Mouse (Mus musculus) mouse trophoblast stem cell (cell line): ENCODE results near the gene Tecr.

Experiments
- in situ Hi-C, 2 experiments: fragments of 300-500 bp; cut with MseI, MboI; formaldehyde crosslinking; loops; 2 replicates in 1 of 2; 3 replicates in 1 of 2; pipeline ENCODE4 v1.15.1; 2025

The Tecr gene

DNA sequence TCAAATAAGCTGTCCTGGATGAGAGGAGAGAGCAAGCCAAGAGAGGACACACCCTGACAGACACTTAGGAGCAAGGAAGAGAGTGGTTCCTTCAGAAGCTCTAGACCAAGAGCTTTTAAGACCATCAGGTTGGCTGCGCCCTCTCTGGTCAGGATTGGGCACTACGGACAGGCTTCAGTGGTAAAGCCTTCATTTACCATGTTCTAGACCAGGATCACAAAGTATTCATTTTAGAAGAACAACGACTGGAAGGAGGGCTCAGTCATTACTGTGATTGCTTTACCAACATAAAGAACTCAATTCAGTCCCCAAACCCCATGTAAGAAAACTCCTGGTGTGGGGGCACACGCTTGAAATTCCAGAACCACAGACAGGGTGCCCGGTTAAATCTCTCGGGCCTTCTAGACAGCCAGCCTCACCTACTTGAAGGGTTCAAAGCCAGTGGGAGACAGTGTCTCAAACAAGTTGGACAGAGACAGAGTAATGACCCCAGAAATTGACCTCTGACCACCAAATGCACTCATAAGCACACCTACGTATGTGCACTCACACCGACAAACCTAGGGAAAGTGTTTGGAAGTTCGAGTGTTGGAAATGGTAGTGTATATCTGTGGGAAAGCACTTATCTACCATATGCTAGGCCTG lies 41.9 kb downstream of the Tecr start:
- in situ Hi-C loops = no loop called here

- in situ Hi-C loops = no loop called here
These were observed 44.5 kb downstream of the Tecr start for GRCm38 (mm10) chr8:83563246-83563645.

DNA sequence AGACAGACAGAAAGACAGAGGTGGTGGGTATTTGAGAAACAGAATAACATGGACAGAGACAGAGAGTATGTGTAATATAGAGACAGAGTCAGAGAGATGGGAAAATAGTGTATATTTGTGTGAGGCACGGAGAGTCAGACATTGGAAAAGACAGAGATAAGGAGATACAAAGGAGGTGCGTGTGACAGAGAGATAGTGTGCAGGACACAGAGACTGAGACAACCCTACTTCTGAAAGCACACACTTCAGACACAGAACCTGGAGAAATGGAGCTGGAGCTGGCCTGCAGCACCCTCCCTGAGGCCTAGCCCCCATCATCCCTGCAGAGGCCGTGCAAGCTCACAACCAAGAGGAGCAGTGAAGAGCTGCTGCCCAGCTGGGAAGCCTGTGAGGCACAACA lies 45.1 kb downstream of the Tecr start:
- in situ Hi-C loops = no loop called here

DNA sequence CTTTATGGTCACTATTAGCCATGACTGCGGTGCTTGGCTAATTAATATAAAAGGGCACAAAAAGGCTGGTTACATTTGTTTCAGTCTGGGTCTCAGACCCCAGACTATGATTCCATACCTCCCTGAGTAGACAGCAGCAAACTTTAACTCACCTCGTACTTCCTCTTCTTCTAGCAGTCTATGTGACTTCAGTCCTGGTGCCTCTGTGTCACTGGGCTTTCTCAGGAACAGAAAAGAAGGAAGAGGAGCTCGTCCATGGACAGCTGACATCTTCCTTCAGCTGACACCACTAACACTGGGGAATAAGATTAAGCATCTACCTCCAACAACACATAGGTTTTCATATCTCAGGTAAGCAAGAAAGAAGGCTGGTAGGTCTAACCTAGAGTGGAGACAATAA lies 72.0 kb downstream of the Tecr start, which contains the start of gene Olfr370:
Olfr370 (plus strand) TSS at position 45 of the 400 bp plus-strand sequence.
- in situ Hi-C loops = no loop called here

DNA sequence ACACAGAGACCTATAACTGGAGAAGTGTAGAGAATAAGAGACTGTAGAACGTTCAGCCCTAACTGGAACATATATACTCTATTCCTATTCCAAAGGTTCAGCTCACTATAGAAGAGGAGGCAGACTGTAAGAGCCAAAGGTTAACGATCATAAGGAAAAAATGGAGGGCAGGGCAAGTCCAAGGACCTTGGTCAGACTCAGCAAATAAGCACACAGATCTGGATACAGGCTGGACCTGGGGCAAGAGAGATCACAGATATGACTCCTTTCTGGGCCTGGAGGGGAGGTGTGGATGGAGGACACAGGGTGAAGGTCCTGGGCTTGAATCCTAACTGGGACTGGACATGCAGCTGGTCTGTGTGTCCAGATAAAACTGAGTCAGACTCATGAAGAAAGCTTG lies 73.0 kb downstream of the Tecr start:
- in situ Hi-C loops = no loop called here
